Mouse (Mus musculus) frontal cortex, postnatal 25 days (tissue): ENCODE measurements around the gene Lingo3.

Source experiments
- DNase-seq, 2 experiments: peaks; one replicate each; pipeline ENCODE4 v3.0.0; 2022; ENCODE audit warnings: low spot score in 2 of 2

The Lingo3 gene

GRCm38 (mm10) chr10:80799070-80799566, 44.7 kb downstream of the Lingo3 start:
- no peak for DNase-seq

- DNase-seq = peak; percentile 97
Measured at GRCm38 (mm10) chr10:80798150-80799006, 45.5 kb downstream of the Lingo3 start, which contains the start of the genes Sf3a2 and Plekhj1. Gene Sf3a2, plus strand, starts transcription at chr10:80798198. Gene Plekhj1, minus strand, starts transcription at chr10:80798626.

GRCm38 (mm10) chr10:80797186-80798149, 46.4 kb downstream of the Lingo3 start:
- no peak for DNase-seq

GRCm38 (mm10) chr10:80796307-80796848, 47.5 kb downstream of the Lingo3 start:
- DNase-seq = no peak

- DNase-seq = no peak
Measured at GRCm38 (mm10) chr10:80794750-80795149, 49.1 kb downstream of the Lingo3 start.

- DNase-seq = no peak
Measured at GRCm38 (mm10) chr10:80793803-80794202, 50.0 kb downstream of the Lingo3 start.

- DNase-seq = no peak
Measured at GRCm38 (mm10) chr10:80793033-80793784, 50.6 kb downstream of the Lingo3 start.

- no peak for DNase-seq
Measured at GRCm38 (mm10) chr10:80792175-80793032, 51.4 kb downstream of the Lingo3 start.

- DNase-seq = no peak
Measured at GRCm38 (mm10) chr10:80791476-80792174, 52.2 kb downstream of the Lingo3 start.

- DNase-seq = no peak
Measured at GRCm38 (mm10) chr10:80790761-80791404, 53.0 kb downstream of the Lingo3 start.

GRCm38 (mm10) chr10:80787517-80787916, 56.3 kb downstream of the Lingo3 start:
- no peak for DNase-seq

GRCm38 (mm10) chr10:80785963-80786362, 57.9 kb downstream of the Lingo3 start:
- no peak for DNase-seq

GRCm38 (mm10) chr10:80784871-80785270, 59.0 kb downstream of the Lingo3 start:
- DNase-seq = no peak

GRCm38 (mm10) chr10:80784302-80784701, 59.5 kb downstream of the Lingo3 start:
- DNase-seq = no peak
